Mouse (Mus musculus) 3134 (cell line): ENCODE measurements around the gene Slc29a1.

Experiments used
- DNase-seq: peaks from one replicate; pipeline ENCODE4 v3.0.0-alpha.2; 2011; ENCODE audit warnings: low spot score; ENCODE audit not compliant: insufficient read length; ENCODE audit errors: extremely low read depth

Slc29a1 gene

DNA sequence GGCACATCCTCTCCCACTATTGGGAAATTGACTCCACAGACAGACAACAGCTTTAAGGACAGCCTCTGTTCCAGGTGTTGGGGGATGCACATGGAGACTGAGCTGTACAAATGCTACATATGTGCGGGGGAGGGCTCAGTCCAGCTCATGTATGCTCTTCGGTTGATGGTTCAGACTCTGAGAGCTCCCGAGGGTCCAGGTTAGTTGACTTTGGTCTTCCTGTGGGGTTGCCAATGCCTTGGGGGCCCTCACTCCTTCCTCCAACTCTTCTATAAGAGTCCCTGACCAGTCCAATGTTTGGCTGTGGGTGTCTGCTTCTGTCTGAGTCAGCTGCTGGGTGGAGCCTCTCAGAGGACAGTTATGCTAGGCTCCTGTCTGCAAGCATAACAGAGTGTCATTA is 46.3 kb downstream of the Slc29a1 start:
- no peak for DNase-seq

GRCm38 (mm10) chr17:45551816-45552451 is 47.5 kb downstream of the Slc29a1 start:
- DNase-seq = no peak

DNA sequence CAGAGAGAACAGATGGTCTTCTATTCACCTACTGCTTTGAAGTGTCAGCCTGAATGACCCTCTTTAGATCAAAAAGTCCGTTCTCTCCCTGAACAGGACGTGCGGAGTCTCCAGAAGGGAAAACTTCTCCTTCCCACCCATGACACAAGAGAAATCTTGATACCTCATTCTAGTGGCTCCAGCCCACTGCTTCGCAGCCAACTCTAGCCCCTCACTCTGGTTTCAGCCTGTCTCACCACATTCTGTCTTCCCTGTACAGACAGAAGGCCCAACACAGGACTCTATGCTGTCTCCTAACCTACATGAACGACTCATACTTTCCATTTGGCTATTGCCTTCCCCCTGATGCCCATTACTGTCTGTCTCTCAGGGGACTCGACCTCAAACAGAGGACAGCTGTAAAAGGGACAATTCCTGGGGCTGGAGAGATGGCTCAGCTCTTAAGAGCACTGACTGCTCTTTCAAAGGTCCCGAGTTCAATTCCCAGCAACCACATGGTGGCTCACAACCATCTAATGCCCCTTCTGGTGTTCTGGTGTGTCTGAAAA is 48.1 kb downstream of the Slc29a1 start:
- DNase-seq = no peak

DNA sequence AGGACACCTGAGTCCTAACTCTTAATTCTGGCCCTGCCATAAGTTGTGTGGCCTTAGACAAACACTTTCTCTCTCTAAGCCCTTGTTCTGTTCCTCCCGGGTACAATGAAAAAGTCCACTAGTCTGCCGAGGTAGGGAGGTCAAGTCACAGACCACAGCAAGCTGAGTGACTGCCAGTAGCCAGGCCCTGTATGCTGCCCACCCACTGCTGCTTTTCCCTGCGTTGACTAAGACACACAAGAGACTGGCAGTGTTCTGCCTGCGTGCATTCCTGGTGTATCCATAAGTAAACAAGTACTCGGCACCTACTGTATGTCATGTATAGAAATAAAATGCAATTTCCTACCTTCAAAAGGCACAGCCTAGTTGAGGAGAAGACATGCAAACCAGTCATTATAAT is 49.2 kb downstream of the Slc29a1 start:
- no peak for DNase-seq

DNA sequence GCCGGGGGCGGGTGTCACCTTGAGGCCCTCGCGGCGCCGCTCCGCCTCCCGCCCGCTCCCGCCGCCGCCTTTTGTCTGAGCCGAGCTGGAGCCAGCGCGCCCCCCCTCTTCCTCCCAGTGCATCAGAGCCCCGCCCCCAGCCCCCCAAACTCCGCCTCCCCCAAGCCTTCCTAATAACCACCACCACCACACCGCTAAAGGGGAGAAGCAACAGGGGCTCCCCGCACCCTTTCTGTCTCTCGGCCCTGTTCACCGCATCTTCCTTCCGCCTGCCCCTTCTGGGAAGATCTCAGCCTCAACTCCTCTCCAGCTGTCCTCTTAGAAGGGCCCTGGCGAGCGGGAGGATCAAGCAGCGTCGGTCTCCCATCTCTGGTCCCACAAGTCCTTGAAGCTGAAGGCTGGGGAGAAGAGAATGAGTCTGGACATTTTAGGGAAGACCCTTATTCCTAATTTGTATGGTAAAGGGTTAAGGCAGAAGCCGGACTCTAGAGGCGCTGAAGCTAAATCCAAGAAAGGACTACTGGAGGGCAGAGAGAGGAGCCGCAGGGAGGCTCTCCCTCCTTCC is 49.7 kb downstream of the Slc29a1 start, which contains the start of gene Tmem151b:
TSS of gene Tmem151b (minus strand) at position 61 of the 565 bp plus-strand sequence.
- DNase-seq = no peak

DNA sequence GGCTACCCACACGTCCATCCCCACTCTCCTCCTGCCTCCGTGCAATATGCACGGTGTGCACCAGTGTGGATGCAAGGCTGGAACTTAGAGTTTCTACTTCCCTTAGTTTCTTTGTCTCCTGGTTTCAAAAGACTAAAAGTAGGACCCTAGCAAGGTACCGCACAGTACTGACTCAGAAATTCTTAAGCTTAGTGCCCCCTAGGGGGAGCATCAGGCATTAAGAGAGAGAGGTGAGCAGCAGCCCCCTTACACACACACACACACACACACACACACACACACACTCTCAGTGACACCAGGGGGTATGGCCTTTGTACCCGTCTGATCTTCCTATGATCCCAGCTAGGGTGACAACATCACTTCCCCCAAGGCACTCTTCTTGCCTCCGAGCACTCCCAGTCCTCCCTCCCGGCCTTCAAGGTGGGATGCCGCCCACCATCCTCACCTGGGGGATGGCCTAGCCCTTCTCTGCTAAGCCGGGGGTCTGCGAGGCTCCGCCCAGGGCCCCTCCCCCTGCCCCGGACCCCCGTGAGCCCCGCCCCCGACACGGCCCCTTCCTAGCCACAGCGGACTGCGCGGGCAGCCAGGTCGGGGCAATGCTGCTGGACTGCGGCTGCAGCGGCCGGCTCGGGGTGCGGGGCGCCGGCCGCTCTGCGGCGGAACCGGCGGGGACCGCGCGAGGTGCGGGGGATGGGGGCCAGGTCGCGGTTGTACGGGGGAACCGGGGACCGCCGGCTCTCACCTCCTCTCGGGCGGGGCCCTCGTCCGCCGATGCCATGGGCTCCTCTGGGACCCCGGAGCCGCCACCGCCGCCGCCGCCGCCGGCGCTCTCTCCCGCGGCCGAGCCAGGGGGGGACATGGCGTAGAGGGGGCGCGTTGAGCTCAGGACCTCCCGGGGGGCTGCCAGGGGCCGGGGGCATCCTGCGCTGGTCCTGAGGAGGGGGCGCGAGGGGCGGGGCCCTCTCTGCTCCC is 50.6 kb downstream of the Slc29a1 start:
- DNase-seq = no peak

- no peak for DNase-seq
Observed at GRCm38 (mm10) chr17:45547461-45548190, 51.8 kb downstream of the Slc29a1 start.

DNA sequence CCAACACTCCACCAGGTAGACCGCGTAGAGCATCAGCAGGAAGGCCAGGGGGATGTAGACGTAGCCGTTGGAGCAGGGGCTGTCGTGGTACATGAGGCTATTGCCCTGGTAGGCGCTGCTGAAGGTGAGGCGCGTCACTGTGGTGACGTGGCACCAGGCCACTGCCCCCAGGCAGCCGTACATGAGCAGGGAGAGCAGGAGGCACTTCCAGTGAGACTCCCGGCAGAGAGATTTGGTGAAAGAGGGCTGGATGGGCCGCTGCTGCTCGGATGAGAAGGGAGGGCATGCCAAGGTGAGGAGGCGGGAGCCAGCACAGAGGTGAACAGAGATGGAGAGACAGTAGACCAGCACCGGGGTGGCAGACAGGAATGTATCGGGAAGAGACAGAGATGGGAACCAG is 52.5 kb downstream of the Slc29a1 start:
- DNase-seq = no peak

GRCm38 (mm10) chr17:45545278-45545961 is 54.0 kb downstream of the Slc29a1 start:
- DNase-seq = no peak

DNA sequence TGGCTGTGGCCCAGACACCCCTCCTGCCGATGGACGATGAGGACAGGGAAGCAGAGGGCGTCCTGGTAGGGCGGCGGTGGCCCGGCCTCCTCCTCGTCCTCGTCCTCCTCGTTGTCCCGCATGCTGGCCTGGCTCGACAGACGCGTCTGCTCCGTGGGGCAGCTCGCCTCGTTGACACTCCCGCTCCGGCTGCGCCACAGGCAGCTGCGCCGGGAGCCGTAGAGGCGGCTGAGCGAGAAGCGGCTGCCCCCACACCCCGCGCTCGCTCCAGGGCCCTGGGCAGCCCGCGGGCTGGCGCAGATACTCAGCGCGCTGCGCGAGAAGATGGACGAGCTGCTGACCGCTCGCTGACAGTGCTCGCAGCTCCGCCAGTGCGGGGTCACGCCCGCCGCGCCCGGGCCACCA is 54.5 kb downstream of the Slc29a1 start:
- no peak for DNase-seq

DNA sequence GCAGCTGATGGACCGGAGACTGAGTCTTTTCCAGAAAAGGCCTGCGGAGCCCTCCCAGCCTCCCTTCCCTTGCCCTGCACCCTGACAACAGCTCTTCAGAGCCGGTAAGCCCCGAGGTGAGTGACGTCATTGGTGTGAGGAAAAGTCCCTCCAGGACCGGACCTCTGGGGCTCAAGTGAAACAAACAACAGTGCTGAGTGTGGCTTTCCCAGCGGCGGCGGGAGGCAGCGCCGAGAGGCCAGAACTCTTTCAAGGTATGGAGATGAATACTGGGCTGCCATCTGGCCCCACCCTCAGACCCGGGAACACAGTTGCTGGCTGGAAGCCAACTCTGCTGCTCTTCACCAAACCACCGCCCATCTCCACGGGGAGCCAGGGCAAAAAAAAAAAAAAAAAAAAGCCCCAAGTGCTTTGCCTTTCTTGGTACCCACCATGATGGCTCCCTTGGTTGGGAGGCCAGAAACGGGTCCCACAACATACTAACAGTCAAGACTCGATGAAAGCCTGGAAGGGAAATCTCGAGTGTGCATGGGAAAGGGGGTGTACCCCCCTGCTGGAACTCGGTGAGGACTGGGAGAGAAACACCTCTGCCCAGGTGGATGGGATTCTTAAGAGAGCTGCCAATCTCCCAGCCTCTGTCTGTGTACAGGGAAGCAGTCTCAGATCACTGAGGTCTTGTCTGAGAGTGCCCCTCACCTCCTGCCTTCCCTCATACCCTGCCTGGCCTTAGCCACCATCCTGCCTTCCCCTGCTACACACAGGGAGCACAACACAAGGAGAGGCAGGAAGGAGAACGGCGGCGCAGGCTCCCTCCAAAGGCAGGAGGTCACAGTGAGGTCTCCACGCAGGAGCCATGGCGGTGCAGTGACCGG is 55.2 kb downstream of the Slc29a1 start:
- no peak for DNase-seq

- DNase-seq = no peak
Observed at GRCm38 (mm10) chr17:45543115-45543514, 56.3 kb downstream of the Slc29a1 start.

DNA sequence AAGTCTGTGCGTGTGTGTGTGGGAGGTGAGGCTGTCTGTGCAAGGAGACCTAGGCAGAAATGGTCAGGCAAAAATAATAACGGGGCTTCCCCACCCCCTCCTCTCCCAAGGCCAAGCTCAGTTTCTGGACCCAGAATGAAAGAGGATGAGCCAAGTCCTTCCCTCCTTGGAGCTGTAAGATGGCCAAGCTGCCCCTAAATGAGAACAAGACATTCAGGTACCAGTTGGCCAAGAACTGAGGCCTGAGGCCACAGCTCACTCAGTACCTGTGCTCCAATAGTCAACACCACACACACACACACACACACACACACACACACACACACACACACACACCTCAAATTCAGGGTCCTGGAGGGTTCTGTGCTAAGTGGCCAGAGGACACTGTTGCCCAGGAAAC is 56.7 kb downstream of the Slc29a1 start:
- no peak for DNase-seq

DNA sequence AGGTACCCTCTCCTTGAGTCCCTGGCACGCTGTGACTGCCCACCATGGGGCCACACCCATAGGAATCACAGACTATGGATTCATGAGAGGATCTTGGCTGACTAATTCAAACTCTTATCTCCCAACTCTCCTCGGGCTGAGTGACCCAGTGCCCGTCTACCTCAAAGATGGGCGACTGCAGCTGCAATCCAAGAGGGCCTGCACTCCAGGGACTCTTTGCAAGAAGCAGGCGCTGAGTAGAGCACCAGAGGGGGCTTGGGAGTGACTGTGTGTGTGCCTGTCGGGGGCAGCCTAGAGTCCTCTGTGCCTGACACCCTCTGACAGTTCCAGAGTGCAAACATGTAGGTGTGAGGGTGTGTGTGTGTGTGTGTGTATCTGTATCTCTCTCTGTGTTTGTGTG is 57.3 kb downstream of the Slc29a1 start:
- DNase-seq = no peak

DNA sequence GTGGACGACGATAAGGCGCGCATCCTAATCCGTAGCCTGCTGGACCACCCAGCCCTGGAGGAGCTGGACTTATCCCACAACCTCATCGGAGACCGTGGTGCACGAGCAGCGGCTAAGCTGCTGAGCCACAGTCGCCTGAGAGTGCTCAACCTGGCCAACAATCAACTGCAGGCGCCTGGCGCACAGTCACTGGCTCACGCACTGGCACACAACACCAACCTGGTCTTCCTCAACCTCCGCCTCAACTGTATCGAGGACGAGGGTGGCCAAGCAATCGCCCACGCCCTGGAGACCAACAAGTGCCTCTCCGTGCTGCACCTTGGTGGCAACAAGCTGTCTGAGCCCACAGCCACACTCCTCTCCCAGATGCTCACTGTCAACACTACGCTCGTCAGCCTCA is 59.7 kb downstream of the Slc29a1 start:
- DNase-seq = no peak

- DNase-seq = no peak
Observed at GRCm38 (mm10) chr17:45538394-45538793, 61.0 kb downstream of the Slc29a1 start.

DNA sequence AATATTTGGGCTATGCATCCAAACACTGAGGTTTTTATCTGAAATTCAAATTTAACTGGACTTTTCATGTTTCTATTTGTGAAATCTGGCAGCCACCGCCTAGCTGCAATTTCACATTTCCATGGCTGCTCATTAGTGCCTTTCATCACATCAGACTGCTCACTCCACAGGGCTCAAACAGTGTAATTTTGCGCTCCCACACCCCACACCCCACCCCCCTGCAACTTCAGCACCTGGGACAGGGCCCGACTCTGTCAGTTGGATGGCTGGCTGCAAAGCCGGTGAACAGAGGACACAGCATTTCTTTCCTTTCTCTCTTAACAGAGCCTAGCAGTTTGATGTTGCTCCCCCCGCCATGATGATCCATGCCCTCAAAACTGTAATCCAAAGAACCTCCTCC is 63.1 kb downstream of the Slc29a1 start:
- no peak for DNase-seq
